Mouse (Mus musculus) lung, adult 2 months (tissue): ENCODE results near the gene Wwc2.

Experiments used
- CTCF ChIP-seq: fragments of 200-500 bp; IDR thresholded peaks from 2 replicates; pipeline ENCODE4 v1.5.1; 2011; ENCODE audit warnings: mild to moderate bottlenecking, low read length, control low read depth; ENCODE audit not compliant: insufficient read depth
- POLR2A ChIP-seq: fragments of 200-500 bp; IDR thresholded peaks from 2 replicates; pipeline ENCODE4 v1.6.1; 2011; ENCODE audit warnings: low read depth, mild to moderate bottlenecking, control low read depth, low read length, borderline replicate concordance; ENCODE audit errors: extremely low read depth

GRCm38 (mm10) chr8:47902704-47903103, 88.0 kb downstream of the Wwc2 start:
- no peak for TF ChIP-seq CTCF
- TF ChIP-seq POLR2A: no peak
